Mouse (Mus musculus): ENCODE measurements around the gene Wee1. TPM values are rescaled to one million over a fixed set of nuclear protein-coding genes. Genes with fewer than 3 reads are reported as not detected.
"Not testable (repeated sequence)": the region's sequence is repeated elsewhere in the genome, so short reads cannot be mapped to it uniquely, and the experiment has no call there.

The Wee1 gene
- polyA plus RNA-seq, 1 experiment from 2014 or later: 23.7 TPM

DNA sequence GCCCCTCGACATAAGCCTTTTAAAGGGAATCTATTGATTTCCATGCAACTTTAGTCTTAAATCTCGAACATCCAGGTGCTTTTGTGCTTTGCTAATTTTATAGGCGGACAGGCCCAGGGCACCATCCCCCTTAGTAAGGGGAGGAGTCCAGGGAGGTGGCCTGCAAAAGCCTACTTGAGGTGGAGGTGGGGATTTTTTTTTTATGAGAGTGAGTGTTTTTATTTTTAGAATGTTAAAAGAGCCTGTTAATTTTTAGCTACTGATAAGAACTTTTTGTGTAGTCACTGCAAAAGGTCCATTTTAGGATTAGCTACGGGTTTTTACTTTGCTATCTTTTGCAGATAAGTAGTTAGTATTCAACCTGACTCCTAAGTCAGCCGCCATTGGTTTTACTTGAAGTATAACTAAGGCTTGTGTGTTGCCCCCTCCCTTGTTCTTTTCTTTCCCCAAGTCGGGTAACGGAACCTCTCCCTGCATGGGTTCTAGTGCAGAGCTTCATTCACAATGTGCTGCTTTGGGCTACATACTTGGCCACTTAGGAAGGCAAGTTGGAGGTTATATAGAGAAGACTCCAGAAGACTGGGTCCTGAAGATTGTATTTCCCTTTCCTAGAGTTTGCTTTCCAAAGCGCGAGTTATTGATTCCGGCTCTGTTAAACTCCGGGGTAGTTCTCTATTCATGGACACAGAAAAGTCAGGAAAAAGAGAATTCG is 2.2 kb downstream of the Wee1 start:
- peak overlapping the region; percentile 99 for H3K4me3 ChIP-seq
- no peak for ATAC-seq (ENCODE audit: extremely low read depth, insufficient number of reproducible peaks, low FRiP score, low TSS enrichment)
- H3K9me3 ChIP-seq: no peaks in the 10 kb centered on the region
- peaks cover 40% of the 10 kb centered on the region for H3K4me1 ChIP-seq
- H3K4me2 ChIP-seq: peak overlapping the region; percentile 85
- no peaks in the 10 kb centered on the region for H3K27me3 ChIP-seq (replicated peaks)
- H3K36me3 ChIP-seq: peaks cover 30% of the 10 kb centered on the region
- 32% methylated on average over 12 of the region's 12 CpGs for WGBS
- H3K27ac ChIP-seq (replicated peaks): peak overlapping the region; percentile 98
- H3K9ac ChIP-seq: peak overlapping the region; percentile 99

GRCm38 (mm10) chr7:110128566-110128965 is 6.7 kb downstream of the Wee1 start:
- H3K36me3 ChIP-seq: peaks cover 75% of the 10 kb centered on the region
- H3K9me3 ChIP-seq: no peaks in the 10 kb centered on the region
- peaks cover 16% of the 10 kb centered on the region for H3K4me1 ChIP-seq
- no peak overlapping the region for H3K4me2 ChIP-seq
- H3K9ac ChIP-seq: no peak overlapping the region
- no peak overlapping the region for H3K4me3 ChIP-seq
- no peak for ATAC-seq (ENCODE audit: extremely low read depth, insufficient number of reproducible peaks, low FRiP score, low TSS enrichment)
- WGBS: 81% methylated on average over 2 of the region's 2 CpGs
- H3K27me3 ChIP-seq (replicated peaks): no peaks in the 10 kb centered on the region
- no peak overlapping the region for H3K27ac ChIP-seq (replicated peaks)

GRCm38 (mm10) chr7:110132272-110132671 is 10.4 kb downstream of the Wee1 start:
- not testable (repeated sequence) for H3K9me3 ChIP-seq; H3K4me2 ChIP-seq; ATAC-seq (ENCODE audit: extremely low read depth, insufficient number of reproducible peaks, low FRiP score, low TSS enrichment); H3K27ac ChIP-seq (replicated peaks); H3K27me3 ChIP-seq (replicated peaks); H3K4me1 ChIP-seq; H3K9ac ChIP-seq; H3K4me3 ChIP-seq
- WGBS: 85% methylated on average over 2 of the region's 2 CpGs
- peaks cover 99% of the 10 kb centered on the region for H3K36me3 ChIP-seq

- no peak overlapping the region for H3K27ac ChIP-seq (replicated peaks)
- H3K4me2 ChIP-seq: no peak overlapping the region
- 87% methylated on average over 5 of the region's 5 CpGs for WGBS
- no peaks in the 10 kb centered on the region for H3K27me3 ChIP-seq (replicated peaks)
- H3K9me3 ChIP-seq: no peaks in the 10 kb centered on the region
- H3K4me3 ChIP-seq: no peak overlapping the region
- no peak for ATAC-seq (ENCODE audit: extremely low read depth, insufficient number of reproducible peaks, low FRiP score, low TSS enrichment)
- no peaks in the 10 kb centered on the region for H3K4me1 ChIP-seq
- no peak overlapping the region for H3K9ac ChIP-seq
- H3K36me3 ChIP-seq: peaks cover 99% of the 10 kb centered on the region
Observed at GRCm38 (mm10) chr7:110133988-110134387, 12.1 kb downstream of the Wee1 start.

DNA sequence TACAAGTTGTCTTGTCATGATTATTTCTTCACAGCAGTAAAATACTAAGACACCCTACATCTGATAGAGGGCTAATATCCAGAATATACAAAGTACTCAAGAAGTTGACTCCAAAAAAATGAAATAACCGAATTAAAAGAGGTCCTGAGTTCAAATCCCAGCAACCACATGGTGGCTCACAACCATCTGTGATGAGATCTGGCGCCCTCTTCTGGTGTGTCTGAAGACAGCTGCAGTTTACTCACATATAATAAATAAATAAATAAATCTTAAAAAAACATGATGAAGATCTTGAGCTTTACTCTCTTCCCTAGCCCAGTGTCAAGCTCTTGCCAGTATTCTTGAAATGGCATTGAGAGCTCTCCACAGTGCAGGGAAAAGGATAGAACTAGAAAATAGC is 16.7 kb downstream of the Wee1 start:
- H3K4me2 ChIP-seq: no peak overlapping the region
- ATAC-seq (ENCODE audit: extremely low read depth, insufficient number of reproducible peaks, low FRiP score, low TSS enrichment): no peak
- no peak overlapping the region for H3K4me3 ChIP-seq

DNA sequence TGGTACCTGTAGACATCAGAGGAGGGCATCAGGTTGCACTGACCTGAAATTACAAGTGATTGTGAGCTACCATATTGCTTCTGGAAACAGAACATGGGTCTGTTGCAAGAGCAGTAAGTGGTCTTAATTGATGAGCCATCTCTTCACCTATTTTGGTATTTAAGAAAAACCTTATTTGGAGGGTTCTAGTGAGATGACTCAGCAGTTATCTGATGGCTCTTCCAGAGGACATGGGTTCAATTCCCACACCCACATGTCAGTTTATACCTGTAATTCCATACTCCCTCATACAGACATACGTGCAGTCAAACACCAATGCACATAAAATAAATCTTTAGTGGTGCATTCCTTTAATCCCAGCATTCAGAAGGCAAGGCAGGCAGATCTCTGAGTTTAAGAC is 22.0 kb downstream of the Wee1 start:
- Histone ChIP-seq H3K4me1 (no peaks in the 10 kb centered on the region), H3K9ac (no peak overlapping the region), H3K27me3 (replicated peaks) (no peaks in the 10 kb centered on the region), H3K9me3 (no peaks in the 10 kb centered on the region), H3K36me3 (peaks cover 85% of the 10 kb centered on the region), H3K4me2 (no peak overlapping the region), H3K4me3 (no peak overlapping the region), H3K27ac (replicated peaks) (no peak overlapping the region)
- 92% methylated on average over 1 of the region's 1 CpGs for WGBS
- ATAC-seq (ENCODE audit: extremely low read depth, insufficient number of reproducible peaks, low FRiP score, low TSS enrichment): no peak

More for the DNA sequence above, 16.7 kb downstream of the Wee1 start:
- H3K27ac ChIP-seq (replicated peaks): no peak overlapping the region
- H3K4me1 ChIP-seq: no peaks in the 10 kb centered on the region
- H3K9ac ChIP-seq: no peak overlapping the region
- WGBS: 78% methylated on average over 2 of the region's 2 CpGs
- H3K27me3 ChIP-seq (replicated peaks): no peaks in the 10 kb centered on the region
- peaks cover 99% of the 10 kb centered on the region for H3K36me3 ChIP-seq
- H3K9me3 ChIP-seq: no peaks in the 10 kb centered on the region

GRCm38 (mm10) chr7:110152891-110153290 is 31.0 kb downstream of the Wee1 start:
- Histone ChIP-seq H3K9me3 (no peaks in the 10 kb centered on the region), H3K27me3 (replicated peaks) (no peaks in the 10 kb centered on the region), H3K27ac (replicated peaks) (no peak overlapping the region), H3K4me1 (peaks cover 24% of the 10 kb centered on the region), H3K4me2 (no peak overlapping the region), H3K36me3 (peaks cover under 1% of the 10 kb centered on the region; the same call in 1 of the 2 replicates), H3K9ac (no peak overlapping the region), H3K4me3 (no peak overlapping the region)
- no peak for ATAC-seq (ENCODE audit: extremely low read depth, insufficient number of reproducible peaks, low FRiP score, low TSS enrichment)
- WGBS: 82% methylated on average over 5 of the region's 5 CpGs

- H3K4me3 ChIP-seq: peak overlapping the region; percentile 3; the same call in 1 of the 2 replicates
- peak; percentile 77; the same call in 1 of the 2 replicates for ATAC-seq (ENCODE audit: extremely low read depth, insufficient number of reproducible peaks, low FRiP score, low TSS enrichment)
- H3K9me3 ChIP-seq: no peaks in the 10 kb centered on the region
- peak overlapping the region; percentile 96 for H3K27ac ChIP-seq (replicated peaks)
- peak overlapping the region; percentile 67 for H3K9ac ChIP-seq
- H3K4me2 ChIP-seq: peak overlapping the region; percentile 56
- 7% methylated on average over 4 of the region's 4 CpGs for WGBS
- H3K4me1 ChIP-seq: peaks cover 35% of the 10 kb centered on the region
- H3K36me3 ChIP-seq: no peaks in the 10 kb centered on the region
- H3K27me3 ChIP-seq (replicated peaks): no peaks in the 10 kb centered on the region
Observed at GRCm38 (mm10) chr7:110156712-110157260, 34.9 kb downstream of the Wee1 start.

DNA sequence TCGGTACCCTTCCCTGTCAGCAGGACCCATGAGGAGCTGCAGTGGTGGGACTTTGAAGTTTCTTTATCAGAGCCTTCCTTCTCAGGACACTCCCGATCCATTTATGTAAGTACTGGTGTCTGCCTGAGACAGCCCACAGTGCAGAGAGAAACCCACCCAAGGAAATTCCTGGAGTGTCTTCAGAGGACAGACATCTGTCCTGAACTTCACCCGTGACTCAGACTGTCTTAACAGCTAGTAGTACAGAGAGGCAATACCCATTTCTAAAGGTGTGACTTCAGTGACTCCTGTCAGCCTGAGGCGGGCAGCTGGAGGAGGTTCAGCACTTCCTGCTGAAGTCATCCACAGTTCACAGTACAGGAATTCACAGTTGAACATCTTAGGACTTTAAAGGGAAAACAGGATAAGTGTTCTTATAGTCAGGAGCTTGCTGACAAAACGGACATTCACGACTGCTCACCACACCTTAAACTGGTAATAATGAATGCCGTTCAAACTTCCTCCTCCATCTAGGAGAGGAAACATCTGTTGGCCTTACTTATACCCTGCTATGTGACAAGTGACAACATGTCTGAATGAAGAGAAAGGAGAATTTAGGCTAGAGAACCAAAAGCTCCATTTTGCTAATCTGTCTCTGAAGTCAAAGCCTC is 35.5 kb downstream of the Wee1 start:
- Histone ChIP-seq H3K4me3 (peak overlapping the region; percentile 3; the same call in 1 of the 2 replicates), H3K4me2 (peak overlapping the region; percentile 56), H3K4me1 (peaks cover 35% of the 10 kb centered on the region), H3K27ac (replicated peaks) (peak overlapping the region; percentile 96), H3K9me3 (no peaks in the 10 kb centered on the region), H3K27me3 (replicated peaks) (no peaks in the 10 kb centered on the region), H3K9ac (peak overlapping the region; percentile 67), H3K36me3 (no peaks in the 10 kb centered on the region)
- 11% methylated on average over 7 of the region's 7 CpGs for WGBS
- ATAC-seq (ENCODE audit: extremely low read depth, insufficient number of reproducible peaks, low FRiP score, low TSS enrichment): no peak

DNA sequence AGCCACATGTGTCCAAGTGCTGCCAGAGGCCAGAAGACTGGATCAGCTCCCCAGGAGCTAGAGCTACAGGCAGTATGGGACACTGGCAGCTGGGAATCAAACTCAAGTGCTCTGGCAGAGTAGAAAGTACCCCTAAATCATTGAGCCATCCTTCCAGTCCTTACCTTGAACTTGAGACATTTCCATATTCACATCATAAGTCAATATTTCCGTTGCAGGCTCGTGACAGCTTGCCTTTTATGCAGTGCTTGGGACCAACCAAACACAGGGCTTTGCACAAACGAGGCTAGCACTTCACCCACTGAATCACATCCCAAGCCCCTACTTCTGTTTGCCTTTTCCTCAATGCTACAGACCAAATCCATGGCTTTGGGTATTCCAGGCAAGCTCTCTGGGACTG is 36.2 kb downstream of the Wee1 start:
- 62% methylated on average over 3 of the region's 3 CpGs for WGBS
- H3K4me1 ChIP-seq: peaks cover 35% of the 10 kb centered on the region

GRCm38 (mm10) chr7:110160109-110160508 is 38.3 kb downstream of the Wee1 start:
- H3K9me3 ChIP-seq; H3K4me2 ChIP-seq; H3K9ac ChIP-seq; H3K4me3 ChIP-seq; ATAC-seq (ENCODE audit: extremely low read depth, insufficient number of reproducible peaks, low FRiP score, low TSS enrichment); H3K36me3 ChIP-seq; H3K27me3 ChIP-seq (replicated peaks); H3K27ac ChIP-seq (replicated peaks): not testable (repeated sequence)
- H3K4me1 ChIP-seq: peaks cover 37% of the 10 kb centered on the region

More for the DNA sequence above, 36.2 kb downstream of the Wee1 start:
- Histone ChIP-seq H3K27ac (replicated peaks) (peak overlapping the region; percentile 96), H3K36me3 (no peaks in the 10 kb centered on the region), H3K9me3 (no peaks in the 10 kb centered on the region), H3K4me3 (no peak overlapping the region), H3K27me3 (replicated peaks) (no peaks in the 10 kb centered on the region), H3K4me2 (no peak overlapping the region), H3K9ac (peak overlapping the region; percentile 52)
- ATAC-seq (ENCODE audit: extremely low read depth, insufficient number of reproducible peaks, low FRiP score, low TSS enrichment): no peak
